Mouse (Mus musculus) spleen, adult 2 months (tissue): Measurements from ENCODE around the gene Ssu2. TPM values are rescaled to one million over a fixed set of nuclear protein-coding genes. Genes with fewer than 3 reads are reported as not detected.

Source experiments
- DNase-seq, 2 experiments: peaks; one replicate each; pipeline versions ENCODE4 v3.0.0 to v3.0.0-alpha.2; 2012 to 2021; ENCODE audit warnings: low spot score in 2 of 2, low read depth in 1 of 2
- H3K27ac ChIP-seq: fragments of 200-500 bp; 2 replicates; pipeline ENCODE4 v1.5.1; 2012; ENCODE audit warnings: low read length, inconsistent platforms; ENCODE audit not compliant: insufficient read depth
- H3K27me3 ChIP-seq: fragments of 200-500 bp; 2 replicates; pipeline ENCODE4 v1.6.1; 2012; ENCODE audit warnings: mild to moderate bottlenecking, moderate library complexity, low read length, inconsistent platforms; ENCODE audit not compliant: control insufficient read depth, insufficient read depth
- H3K36me3 ChIP-seq: fragments of 200-500 bp; 2 replicates; pipeline ENCODE4 v1.6.1; 2012; ENCODE audit warnings: mild to moderate bottlenecking, low read length, inconsistent platforms; ENCODE audit not compliant: control insufficient read depth, insufficient read depth
- H3K4me1 ChIP-seq: fragments of 200-500 bp; 2 replicates; pipeline ENCODE4 v1.6.1; 2011; ENCODE audit warnings: inconsistent platforms; ENCODE audit not compliant: control insufficient read depth, insufficient read depth, insufficient read length
- H3K4me3 ChIP-seq: fragments of 200-500 bp; 2 replicates; pipeline ENCODE4 v1.5.1; 2011; ENCODE audit warnings: mild to moderate bottlenecking, inconsistent platforms; ENCODE audit not compliant: insufficient read depth, insufficient read length; ENCODE audit errors: extremely low read depth
- CTCF ChIP-seq: fragments of 200-500 bp; IDR thresholded peaks from 2 replicates; pipeline ENCODE4 v1.5.1; 2011; ENCODE audit warnings: mild to moderate bottlenecking, inconsistent platforms; ENCODE audit not compliant: insufficient read depth, insufficient read length, insufficient replicate concordance; ENCODE audit errors: extremely low read depth
- POLR2A ChIP-seq: fragments of 200-500 bp; IDR thresholded peaks from 2 replicates; pipeline ENCODE4 v1.6.1; 2011; ENCODE audit warnings: low read depth, low read length, inconsistent platforms
- WGBS: fragments of 180-500 bp; shearing (Covaris S2); methylation state at CpG from one replicate; pipeline ENCODE4 v1.1.7; 2018; 5-methylcytosine and 5-hydroxymethylcytosine counted together
- polyA plus RNA-seq: library from polyadenylated mRNA; depleted of rRNA; stranded (reverse); fragments of >200 nt; gene quantifications from 2 replicates; pipeline ENCODE4 v1.2.3, GENCODE M21; 2012

The Ssu2 gene
- polyA plus RNA-seq, 1 experiment, result 4.7 TPM

GRCm38 (mm10) chr6:112373886-112374585, 13.8 kb downstream of the Ssu2 start:
- TF ChIP-seq CTCF, result peak; percentile 15; the same call in 1 of the 2 replicates
- TF ChIP-seq POLR2A, result no peak
- H3K36me3 ChIP-seq, result no peaks in the 10 kb centered on the region
- 44% methylated on average over 8 of the region's 8 CpGs for WGBS
- no peak overlapping the region for H3K4me3 ChIP-seq
- H3K4me1 ChIP-seq, result no peaks in the 10 kb centered on the region
- no peak overlapping the region for H3K27ac ChIP-seq
- H3K27me3 ChIP-seq, result no peaks in the 10 kb centered on the region
- peak in 1 of 2 experiments; percentile 16 for DNase-seq

- TF ChIP-seq CTCF (no peak), POLR2A (no peak)
- no peaks in the 10 kb centered on the region for H3K36me3 ChIP-seq
- WGBS, result 84% methylated on average over 10 of the region's 10 CpGs
- no peak for DNase-seq
- H3K4me1 ChIP-seq, result no peaks in the 10 kb centered on the region
- no peak overlapping the region for H3K27ac ChIP-seq
- no peaks in the 10 kb centered on the region for H3K27me3 ChIP-seq
- H3K4me3 ChIP-seq, result no peak overlapping the region
Observed at GRCm38 (mm10) chr6:112365294-112365693, 22.5 kb downstream of the Ssu2 start.

GRCm38 (mm10) chr6:112364581-112364980, 23.2 kb downstream of the Ssu2 start:
- DNase-seq, result no peak
- WGBS, result 31% methylated on average over 2 of the region's 2 CpGs
- TF ChIP-seq POLR2A, result no peak
- TF ChIP-seq CTCF, result no peak

GRCm38 (mm10) chr6:112362349-112362958, 25.4 kb downstream of the Ssu2 start:
- DNase-seq, result peak in 1 of 2 experiments; percentile 28
- H3K4me1 ChIP-seq, result no peaks in the 10 kb centered on the region

More at GRCm38 (mm10) chr6:112364581-112364980, 23.2 kb downstream of the Ssu2 start:
- Histone ChIP-seq H3K27ac (no peak overlapping the region), H3K27me3 (no peaks in the 10 kb centered on the region), H3K36me3 (no peaks in the 10 kb centered on the region), H3K4me1 (no peaks in the 10 kb centered on the region), H3K4me3 (no peak overlapping the region)

GRCm38 (mm10) chr6:112360676-112361075, 27.1 kb downstream of the Ssu2 start:
- no peak for TF ChIP-seq POLR2A
- no peaks in the 10 kb centered on the region for H3K4me1 ChIP-seq
- no peaks in the 10 kb centered on the region for H3K27me3 ChIP-seq
- WGBS, result 91% methylated on average over 8 of the region's 8 CpGs
- H3K4me3 ChIP-seq, result no peak overlapping the region
- DNase-seq, result no peak
- no peaks in the 10 kb centered on the region for H3K36me3 ChIP-seq
- no peak overlapping the region for H3K27ac ChIP-seq

More at GRCm38 (mm10) chr6:112362349-112362958, 25.4 kb downstream of the Ssu2 start:
- no peak overlapping the region for H3K27ac ChIP-seq
- no peak overlapping the region for H3K4me3 ChIP-seq
- no peaks in the 10 kb centered on the region for H3K36me3 ChIP-seq
- TF ChIP-seq POLR2A (no peak), CTCF (peak; percentile 25; the same call in 1 of the 2 replicates)
- WGBS, result 33% methylated on average over 6 of the region's 6 CpGs
- no peaks in the 10 kb centered on the region for H3K27me3 ChIP-seq

- no peaks in the 10 kb centered on the region for H3K36me3 ChIP-seq
- no peak for TF ChIP-seq CTCF
- TF ChIP-seq POLR2A, result no peak
- WGBS, result 80% methylated on average over 1 of the region's 1 CpGs
- H3K4me3 ChIP-seq, result no peak overlapping the region
- no peak overlapping the region for H3K27ac ChIP-seq
- H3K27me3 ChIP-seq, result no peaks in the 10 kb centered on the region
- DNase-seq, result no peak
- no peaks in the 10 kb centered on the region for H3K4me1 ChIP-seq
Observed at GRCm38 (mm10) chr6:112359341-112359740, 28.5 kb downstream of the Ssu2 start.

GRCm38 (mm10) chr6:112350452-112350851, 37.4 kb downstream of the Ssu2 start:
- WGBS, result 93% methylated on average over 4 of the region's 4 CpGs
- Histone ChIP-seq H3K27me3 (no peaks in the 10 kb centered on the region), H3K4me1 (no peaks in the 10 kb centered on the region), H3K4me3 (no peak overlapping the region), H3K27ac (no peak overlapping the region), H3K36me3 (no peaks in the 10 kb centered on the region)
- no peak for DNase-seq
- no peak for TF ChIP-seq POLR2A
- no peak for TF ChIP-seq CTCF
